Mouse (Mus musculus) erythroid progenitor cell, adult 5-6 weeks (primary cell): Measurements from ENCODE around the gene Rab5a. TPM values are rescaled to one million over a fixed set of nuclear protein-coding genes. Genes with fewer than 3 reads are reported as not detected.
A peak's percentile ranks its signal among the peaks of the same experiment; 100 is the strongest.
"Not testable (repeated sequence)": the region's sequence is repeated elsewhere in the genome, so short reads cannot be mapped to it uniquely, and the experiment has no call there.

Experiments used
- ATAC-seq: replicated peaks from 2 replicates; pipeline ENCODE4 v1.8.0; 2016; ENCODE audit warnings: moderate number of reproducible peaks, mild to moderate bottlenecking, moderate TSS enrichment, inconsistent platforms; ENCODE audit not compliant: poor library complexity, low FRiP score, severe bottlenecking
- total RNA-seq, 2 experiments: library from RNA; stranded (forward) in 1 of 2; stranded (reverse) in 1 of 2; fragments of 150-400 nt in 1 of 2; fragments of 186-747, 209-891 nt in 1 of 2; gene quantifications; 2 replicates each; pipeline versions ENCODE4 v1.2.3 to v1.2.4; 2015 to 2017; ENCODE audit warnings: low replicate concordance in 2 of 2

Gene Rab5a
- total RNA-seq, 2 experiments from 2014 or later: 52.4 to 55.8 TPM

DNA sequence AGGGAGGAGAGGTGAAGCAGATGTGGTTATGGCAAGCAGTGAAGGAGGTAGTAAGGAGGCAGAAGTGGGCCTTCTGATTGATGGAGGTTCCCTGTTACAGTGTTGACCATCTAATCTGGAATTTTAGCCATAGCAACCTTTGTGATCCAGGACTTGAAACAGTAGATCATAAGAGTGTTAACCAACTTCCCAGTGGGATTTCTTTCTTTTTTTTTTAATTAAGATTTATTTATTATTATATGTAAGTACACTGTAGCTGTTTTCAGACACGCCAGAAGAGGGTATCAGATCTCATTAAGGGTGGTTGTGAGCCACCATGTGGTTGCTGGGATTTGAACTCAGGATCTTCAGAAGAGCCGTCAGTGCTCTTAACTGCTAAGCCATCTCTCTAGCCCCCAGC is 60.3 kb downstream of the Rab5a start, which contains the start of gene Pp2d1:
Gene Pp2d1 (minus strand): TSS at position 101 of the 400 bp plus-strand sequence.
- not testable (repeated sequence) for ATAC-seq

DNA sequence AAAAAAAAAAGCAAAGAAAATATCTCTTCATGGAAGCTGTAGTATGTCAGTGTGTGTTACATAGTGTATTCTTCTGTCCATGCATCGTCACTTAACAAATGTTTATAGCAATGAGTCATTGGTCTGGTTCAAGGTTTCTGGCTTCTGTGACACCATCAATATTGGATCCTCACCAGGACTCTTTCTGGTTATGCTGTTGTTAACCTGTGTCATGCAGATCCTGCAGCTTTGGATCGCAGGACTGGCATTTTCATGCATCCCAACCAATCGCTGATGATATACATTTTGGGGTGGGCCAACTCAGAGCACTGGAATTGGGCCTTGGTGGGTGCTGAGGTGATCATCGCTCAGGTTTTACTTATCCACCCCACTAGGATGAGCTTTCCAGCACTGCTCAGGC is 63.5 kb downstream of the Rab5a start:
- no peak for ATAC-seq

DNA sequence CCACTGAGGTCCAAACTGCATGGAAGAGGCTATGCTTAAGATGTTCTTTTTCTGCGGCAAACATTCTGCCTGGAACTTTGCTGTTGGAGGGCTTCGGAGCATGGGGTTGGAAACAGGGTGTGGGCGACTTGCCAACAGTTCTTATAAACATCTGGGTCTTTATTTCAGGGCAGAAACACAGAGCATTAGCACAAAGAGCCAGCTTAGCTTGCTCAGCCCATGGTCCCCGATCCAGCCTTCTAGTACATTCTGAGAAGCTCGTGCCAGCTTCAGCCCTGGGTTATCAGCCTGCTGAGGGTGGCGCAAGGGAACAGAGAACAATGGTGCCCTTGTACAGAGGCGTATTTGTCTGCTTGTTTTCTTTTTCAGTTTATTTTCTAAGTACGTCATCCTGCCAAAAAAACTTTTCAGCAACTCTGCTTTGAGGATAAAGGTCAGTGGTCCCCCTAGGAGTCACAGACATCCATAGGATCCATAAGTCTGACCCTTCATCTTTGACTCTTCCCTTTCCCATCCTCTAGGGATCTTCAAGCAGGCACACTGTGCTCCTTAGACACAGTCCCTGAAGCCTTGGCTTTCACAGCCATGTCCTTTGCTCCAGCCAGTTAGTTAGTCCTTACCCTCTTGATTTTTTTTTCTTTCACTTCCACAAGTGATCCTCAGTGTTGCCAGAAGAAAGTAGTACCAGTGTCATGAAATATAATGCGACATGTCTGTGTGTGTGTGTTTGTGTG is 64.7 kb downstream of the Rab5a start:
- ATAC-seq: no peak

DNA sequence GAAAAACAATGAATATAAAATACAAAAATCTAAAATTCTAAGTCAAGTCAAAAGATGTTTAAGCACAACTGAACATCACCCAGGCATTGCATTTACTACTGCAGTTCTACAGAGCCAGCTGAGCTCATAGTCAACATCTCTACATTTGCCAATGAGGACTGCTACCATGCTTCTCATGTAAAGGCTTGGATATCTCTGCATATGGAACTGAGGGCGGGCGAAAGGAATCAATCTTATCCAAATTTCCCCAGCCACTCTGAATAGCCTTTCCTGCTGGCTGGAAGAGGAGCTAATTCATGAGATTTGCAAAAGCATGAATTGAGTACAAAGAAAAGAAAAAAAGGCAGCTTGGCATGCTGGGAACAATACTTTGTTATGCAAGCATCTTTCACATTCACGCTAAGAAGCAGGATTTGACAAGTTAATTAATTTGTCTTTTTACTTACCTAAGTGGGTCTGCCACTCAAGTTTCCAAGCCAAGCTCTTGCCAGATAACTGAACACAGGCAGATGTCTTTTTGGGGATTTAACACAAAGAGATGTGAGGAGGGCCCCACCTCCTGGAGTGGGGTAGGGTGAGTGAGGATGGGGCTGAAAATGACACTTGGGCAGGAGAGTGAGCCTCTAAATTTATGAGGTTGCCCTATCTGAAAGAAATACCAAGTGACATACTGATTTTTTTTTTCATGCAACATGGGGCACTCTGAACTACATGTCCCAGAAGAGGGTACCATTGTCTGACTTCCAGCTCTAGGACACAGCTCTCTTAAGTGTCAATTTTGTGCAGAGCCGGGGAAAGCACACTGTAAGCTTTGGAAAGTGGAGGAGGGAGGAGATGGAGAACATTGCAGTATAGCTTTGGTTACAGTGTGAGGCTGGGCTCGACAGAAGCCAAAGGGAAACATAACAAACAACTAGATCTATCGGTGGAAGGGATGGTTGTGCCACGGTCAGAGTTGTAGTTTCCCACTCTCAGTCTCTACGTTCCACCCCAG is 72.6 kb downstream of the Rab5a start:
- no peak for ATAC-seq

DNA sequence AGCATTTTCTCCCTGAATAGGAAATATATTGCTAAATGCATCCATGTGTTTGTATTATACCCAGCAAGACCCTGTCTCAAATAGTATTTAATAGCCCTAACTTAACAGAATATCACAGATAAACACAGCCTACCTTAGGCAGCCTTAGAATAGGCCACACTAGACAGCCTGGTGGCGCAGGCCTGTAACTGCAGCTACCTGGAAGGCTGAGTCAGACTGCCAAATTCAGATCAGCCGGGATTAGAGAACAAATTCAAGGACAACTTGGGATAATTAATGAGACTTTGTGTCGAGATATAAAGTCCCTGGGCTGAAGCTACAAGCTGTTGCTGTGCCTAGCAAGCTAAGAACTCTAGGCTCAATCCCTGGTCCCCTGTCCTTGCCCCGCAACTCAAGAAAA is 75.1 kb downstream of the Rab5a start:
- ATAC-seq: peak; percentile 87

DNA sequence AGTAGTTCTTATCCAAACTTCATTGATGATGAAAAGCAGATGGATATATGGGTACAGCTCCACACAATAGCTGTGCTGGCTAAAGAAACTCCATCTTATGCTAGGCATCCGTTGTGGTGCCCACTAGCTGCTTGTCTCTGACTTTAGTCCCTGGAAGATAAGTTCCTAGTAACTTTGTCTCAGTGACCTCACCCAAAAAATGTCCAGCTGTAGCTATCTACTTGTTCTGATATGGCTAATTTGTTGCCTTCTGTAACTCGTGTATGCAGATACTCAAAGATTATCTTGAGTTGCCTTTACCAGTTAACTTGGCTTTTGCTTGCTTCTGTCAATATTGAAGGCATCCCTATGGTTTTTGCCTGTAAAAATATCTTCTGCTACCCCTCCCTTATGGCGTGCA is 75.8 kb downstream of the Rab5a start:
- ATAC-seq: peak; percentile 91

Other genes starting within 250 kb of the Rab5a start
- not detected in 2 replicates for gene Efhb, start 15.9 kb upstream of the Rab5a start, total RNA-seq (2015; ENCODE audit: low replicate concordance)
- not detected in 2 replicates for gene Efhb, start 15.9 kb upstream of the Rab5a start, total RNA-seq (2017; ENCODE audit: low replicate concordance)
- gene Pp2d1, start 60.2 kb downstream of the Rab5a start, total RNA-seq (2015; ENCODE audit: low replicate concordance): not detected in 2 replicates
- not detected in 2 replicates for gene Pp2d1, start 60.2 kb downstream of the Rab5a start, total RNA-seq (2017; ENCODE audit: low replicate concordance)
- gene Kat2b, start 87.6 kb downstream of the Rab5a start, total RNA-seq (2015; ENCODE audit: low replicate concordance): 64.5 and 72.1 TPM in 2 replicates
- gene Kat2b, start 87.6 kb downstream of the Rab5a start, total RNA-seq (2017; ENCODE audit: low replicate concordance): 29.3 and 63.5 TPM in 2 replicates
- gene Sgo1, start 210.1 kb downstream of the Rab5a start, total RNA-seq (2015; ENCODE audit: low replicate concordance): 141 and 166 TPM in 2 replicates
- 186 and 236 TPM in 2 replicates for gene Sgo1, start 210.1 kb downstream of the Rab5a start, total RNA-seq (2017; ENCODE audit: low replicate concordance)